Mouse (Mus musculus): Measurements from ENCODE around the gene Sapcd1. TPM values are rescaled to one million over a fixed set of nuclear protein-coding genes. Genes with fewer than 3 reads are reported as not detected.
"Not testable (repeated sequence)": the region's sequence is repeated elsewhere in the genome, so short reads cannot be mapped to it uniquely, and the experiment has no call there.

The Sapcd1 gene
- total and polyA plus RNA-seq, 3 experiments: 94.1 to 142 (median 105) TPM

GRCm38 (mm10) chr17:34999871-35000716, 27.7 kb downstream of the Sapcd1 start:
- H3K4me1 ChIP-seq (ENCODE audit: control insufficient read depth in 1 of 2, insufficient read depth in 2 of 2); dilution Hi-C loops (cut with MboI; ENCODE audit: extremely low pct_ligation_motif_present, extremely low pct_unique_long_range_greater_than_20kb, low sequenced_read_pairs); in situ Hi-C loops (cut with MboI; ENCODE audit: low pct_ligation_motif_present, low pct_unique_long_range_greater_than_20kb, low sequenced_read_pairs); H3K27me3 ChIP-seq (replicated peaks): not testable (repeated sequence)
- Histone ChIP-seq H3K9me3 (replicated peaks; ENCODE audit: low read length) (peaks cover 36% of the 10 kb centered on the region), H3K27ac (ENCODE audit: insufficient read depth, low read depth) (peak overlapping the region; percentile 100), H3K79me2 (replicated peaks; ENCODE audit: control insufficient read depth, extremely low read depth, insufficient read depth, poor library complexity, severe bottlenecking) (peaks cover 28% of the 10 kb centered on the region), H3K4me3 (replicated peaks in 1 of 3; ENCODE audit: low read depth in 2 of 3, low read length in 2 of 3, poor library complexity in 1 of 3) (peak overlapping the region; percentile 84 to 94 (median 86)), H3K9ac (ENCODE audit: insufficient read depth, low read depth) (peak overlapping the region; percentile 100), H3K36me3 (replicated peaks in 1 of 2; ENCODE audit: control insufficient read depth in 1 of 2, insufficient read depth in 1 of 2, low read length in 1 of 2) (peaks cover 41 to 53% of the 10 kb centered on the region in 2 experiments), H3K4me2 (ENCODE audit: insufficient read depth, low read depth, poor library complexity, severe bottlenecking) (peak overlapping the region; percentile 30; the same call in 1 of the 2 replicates)
- peak; percentile 77 for DNase-seq (ENCODE audit: extremely low read depth)
- TF ChIP-seq E2F4 (IDR thresholded peaks at IDR 0.05; ENCODE audit: insufficient replicate concordance, low read depth, low read length) (peak; percentile 9; the same call in 1 of the 2 replicates), TBP (conservative IDR thresholded peaks at IDR 0.05; ENCODE audit: low read depth, low read length) (peak; percentile 74), CHD2 (IDR thresholded peaks at IDR 0.05; ENCODE audit: low read length) (peak; percentile 41), POLR2A (IDR thresholded peaks at IDR 0.05; ENCODE audit: low read depth, low read length) (peak; percentile 56), CHD1 (IDR thresholded peaks at IDR 0.05; ENCODE audit: low read depth, low read length) (peak; percentile 87), UBTF (IDR thresholded peaks at IDR 0.05; ENCODE audit: low read depth, low read length) (0 out of 2 replicates have a peak, but pooled peaks have one; percentile 29), NELFE (IDR thresholded peaks at IDR 0.05; ENCODE audit: low read depth, low read length) (peak; percentile 73), RCOR1 (conservative IDR thresholded peaks at IDR 0.05; ENCODE audit: low read depth, low read length) (0 out of 2 replicates have a peak, but pooled peaks have one; percentile 32), ZMIZ1 (IDR thresholded peaks at IDR 0.05; ENCODE audit: low read depth, low read length) (peak; percentile 95), IRF4 (IDR thresholded peaks at IDR 0.05; ENCODE audit: low read depth, low read length) (peak; percentile 35; the same call in 1 of the 2 replicates), BHLHE40 (IDR thresholded peaks at IDR 0.05; ENCODE audit: low read depth, low read length) (peak; percentile 43; the same call in 1 of the 2 replicates), MAZ (IDR thresholded peaks at IDR 0.05; ENCODE audit: low read depth, low read length) (0 out of 2 replicates have a peak, but pooled peaks have one; percentile 41), SMC3 (IDR thresholded peaks at IDR 0.05; ENCODE audit: low read depth, low read length) (0 out of 2 replicates have a peak, but pooled peaks have one; percentile 9), TCF12 (IDR thresholded peaks at IDR 0.05; ENCODE audit: low read depth, low read length) (peak; percentile 82), KAT2A (IDR thresholded peaks at IDR 0.05; ENCODE audit: insufficient replicate concordance, low read length) (0 out of 2 replicates have a peak, but pooled peaks have one; percentile 34), EP300 (IDR thresholded peaks at IDR 0.05; ENCODE audit: low read length) (peak; percentile 40), MYC (IDR thresholded peaks at IDR 0.05; ENCODE audit: low read depth, low read length) (peak; percentile 21; the same call in 1 of the 2 replicates), ETS1 (conservative IDR thresholded peaks at IDR 0.05; ENCODE audit: low read depth, low read length) (peak; percentile 5; the same call in 1 of the 2 replicates), MAX (IDR thresholded peaks at IDR 0.05; ENCODE audit: low read length) (peak; percentile 59; the same call in 1 of the 2 replicates), JUND (conservative IDR thresholded peaks at IDR 0.05; ENCODE audit: low read depth, low read length) (0 out of 2 replicates have a peak, but pooled peaks have one; percentile 33)
